In genomic region chr2:103625349-103625932, GRCm38 (mm10) we compare ENCODE assay signal across 11 mouse cellular contexts. TPM values are rescaled to one million over a fixed set of nuclear protein-coding genes. Genes with fewer than 3 reads are reported as not detected.
A peak's percentile ranks its signal among the peaks of the same experiment; 100 is the strongest.
DNase-seq lines count a peak whose midpoint lies in the region; ATAC-seq lines count a peak whose summit lies in the region.
"Had no signal": no experiment of that assay in that cellular context is flagged by ENCODE, and none has a peak within 500 bp of the region (broad histone marks: within the 10 kb centered on the region; RNA-seq: fewer than 3 reads in every experiment).

No protein-coding gene starts in this region.

- no peaks in the 10 kb centered on the region for H3K27me3 ChIP-seq in forebrain, embryonic 13.5 days
- H3K27me3 ChIP-seq in kidney, embryonic 15.5 days: no peaks in the 10 kb centered on the region
- no peaks in the 10 kb centered on the region for H3K27me3 ChIP-seq in neural tube, embryonic 15.5 days (replicated peaks)

- ATAC-seq in forebrain, embryonic 13.5 days: peak; percentile 89
- peak; percentile 84 for ATAC-seq in kidney, embryonic 15.5 days (replicated peaks; ENCODE audit: low FRiP score)
- peak; percentile 50; the same call in 1 of the 2 replicates for ATAC-seq in neural tube, embryonic 15.5 days (ENCODE audit: low FRiP score)
- ATAC-seq in cerebellum, adult (ENCODE audit: insufficient number of reproducible peaks, low FRiP score, low TSS enrichment): no peak

- peak overlapping the region; percentile 85 for H3K27ac ChIP-seq in forebrain, embryonic 13.5 days
- peak overlapping the region; percentile 57 for H3K27ac ChIP-seq in kidney, embryonic 15.5 days
- no peak overlapping the region for H3K27ac ChIP-seq in neural tube, embryonic 15.5 days (replicated peaks)

- peak; percentile 63 for DNase-seq in kidney, adult 11 months
- no peak for DNase-seq in kidney, adult 18-20 months
- no peak for DNase-seq in spleen, adult 18-20 months
- DNase-seq in c-Kit-positive CD71-positive TER-119-positive erythroid progenitor cells, embryonic 14.5 days (ENCODE audit: low spot score): no peak
- DNase-seq: cerebellum, adult 18-20 months had no signal

- no peaks in the 10 kb centered on the region for H3K9me3 ChIP-seq in forebrain, embryonic 13.5 days (replicated peaks)
- H3K9me3 ChIP-seq in kidney, embryonic 15.5 days (replicated peaks): no peaks in the 10 kb centered on the region
- no peaks in the 10 kb centered on the region for H3K9me3 ChIP-seq in neural tube, embryonic 15.5 days (replicated peaks)
- H3K9me3 ChIP-seq: G1E; megakaryocyte, embryonic 14.5 days had no signal

- no peak overlapping the region for H3K4me3 ChIP-seq in forebrain, embryonic 13.5 days
- no peak overlapping the region for H3K4me3 ChIP-seq in kidney, embryonic 15.5 days (replicated peaks)
- no peak overlapping the region for H3K4me3 ChIP-seq in neural tube, embryonic 15.5 days (replicated peaks)
- H3K4me3 ChIP-seq: megakaryocyte, embryonic 14.5 days had no signal

- 2% methylated on average over 7 of the region's 7 CpGs for WGBS in forebrain, embryonic 13.5 days
- 10% methylated on average over 7 of the region's 7 CpGs for WGBS in kidney, embryonic 15.5 days
- 17% methylated on average over 7 of the region's 7 CpGs for WGBS in neural tube, embryonic 15.5 days

- H3K36me3 ChIP-seq in forebrain, embryonic 13.5 days (ENCODE audit: poor library complexity, severe bottlenecking): no peaks in the 10 kb centered on the region
- H3K36me3 ChIP-seq in kidney, embryonic 15.5 days: no peaks in the 10 kb centered on the region
- H3K36me3 ChIP-seq in neural tube, embryonic 15.5 days: no peaks in the 10 kb centered on the region
- H3K36me3 ChIP-seq: G1E had no signal

- peak overlapping the region; percentile 47 for H3K4me2 ChIP-seq in forebrain, embryonic 13.5 days
- peak overlapping the region; percentile 30; the same call in 1 of the 2 replicates for H3K4me2 ChIP-seq in kidney, embryonic 15.5 days
- H3K4me2 ChIP-seq in neural tube, embryonic 15.5 days: no peak overlapping the region

- no peak overlapping the region for H3K9ac ChIP-seq in forebrain, embryonic 13.5 days
- H3K9ac ChIP-seq in kidney, embryonic 15.5 days: no peak overlapping the region
- no peak overlapping the region for H3K9ac ChIP-seq in neural tube, embryonic 15.5 days (replicated peaks)

- peaks cover 22% of the 10 kb centered on the region for H3K4me1 ChIP-seq in forebrain, embryonic 13.5 days
- peaks cover 35% of the 10 kb centered on the region for H3K4me1 ChIP-seq in kidney, embryonic 15.5 days
- H3K4me1 ChIP-seq in neural tube, embryonic 15.5 days: peaks cover 23% of the 10 kb centered on the region

RNA-seq across cellular contexts. Expression of gene Abtb2, which starts 59.3 kb away (rescaled TPM):
- 6.9 and 8.3 TPM in 2 replicates for polyA plus RNA-seq in forebrain, embryonic 13.5 days (2015; fragmentation: Nextera tagmentation; extraction: Ambion mirVana)
- 7.7 and 8.4 TPM in 2 replicates for polyA plus RNA-seq in kidney, embryonic 15.5 days (2015; fragmentation: Nextera tagmentation; extraction: Ambion mirVana)
- 10.8 and 11.5 TPM in 2 replicates for polyA plus RNA-seq in neural tube, embryonic 15.5 days (2015; fragmentation: Nextera tagmentation; extraction: Ambion mirVana)
- polyA plus RNA-seq: G1E had no signal
